Mouse (Mus musculus) hematopoietic multipotent progenitor cell, adult 10-12 weeks (in vitro differentiated cells): Measurements from ENCODE around the gene Mrps7. TPM values are rescaled to one million over a fixed set of nuclear protein-coding genes. Genes with fewer than 3 reads are reported as not detected.

Experiments
- polyA plus RNA-seq: library from polyadenylated mRNA; stranded (reverse); fragments of >175 nt; gene quantifications from 2 replicates; pipeline ENCODE4 v1.2.3, GENCODE M21; 2012; ENCODE audit warnings: low replicate concordance

Gene Mrps7
- polyA plus RNA-seq = 21.2 and 30.2 TPM in 2 replicates

GRCm38 (mm10) chr11:115603476-115604303 is at the start of gene Mrps7, which contains the start of gene Gga3:
Mrps7 (plus strand) TSS chr11:115603925.
Gga3 (minus strand) TSS chr11:115604051.

GRCm38 (mm10) chr11:115564064-115564809 is 39.5 kb upstream of the Mrps7 start, which contains the start of gene Nup85:
Nup85 (plus strand) TSS chr11:115564434.

GRCm38 (mm10) chr11:115612410-115613137 is 8.8 kb downstream of the Mrps7 start, which contains the start of gene Mif4gd:
Mif4gd (minus strand) TSS chr11:115612969.

GRCm38 (mm10) chr11:115627705-115628464 is 24.2 kb downstream of the Mrps7 start, which contains the start of gene Slc25a19:
Slc25a19 (minus strand) TSS chr11:115628295.

Other genes starting within 250 kb of the Mrps7 start
- 9.7 and 10.9 TPM in 2 replicates for gene Hid1, start 236.2 kb upstream of the Mrps7 start, polyA plus RNA-seq
- gene Cdr2l, start 222.0 kb upstream of the Mrps7 start, polyA plus RNA-seq = 0.38 and 0.57 TPM in 2 replicates
- 47.1 and 50.2 TPM in 2 replicates for gene Mrpl58, start 200.2 kb upstream of the Mrps7 start, polyA plus RNA-seq
- 10.1 and 103 TPM in 2 replicates for gene Atp5h, start 184.0 kb upstream of the Mrps7 start, polyA plus RNA-seq
- gene Kctd2, start 183.8 kb upstream of the Mrps7 start, polyA plus RNA-seq = 29.7 and 94.9 TPM in 2 replicates
- 0.07 TPM in 1 of 2 replicates, not detected in the other for gene Trim80, start 163.4 kb upstream of the Mrps7 start, polyA plus RNA-seq
- gene Slc16a5, start 141.5 kb upstream of the Mrps7 start, polyA plus RNA-seq = 5.6 and 10.2 TPM in 2 replicates
- gene Armc7, start 128.3 kb upstream of the Mrps7 start, polyA plus RNA-seq = 137 and 301 TPM in 2 replicates
- 133 and 179 TPM in 2 replicates for gene Nt5c, start 112.1 kb upstream of the Mrps7 start, polyA plus RNA-seq
- gene Jpt1, start 89.5 kb upstream of the Mrps7 start, polyA plus RNA-seq = 264 and 267 TPM in 2 replicates
- 92.3 and 235 TPM in 2 replicates for gene Sumo2, start 67.6 kb upstream of the Mrps7 start, polyA plus RNA-seq
- 7.0 and 16.9 TPM in 2 replicates for gene Nup85, start 39.5 kb upstream of the Mrps7 start, polyA plus RNA-seq
- 106 and 161 TPM in 2 replicates for gene Gga3, start 126 bp downstream of the Mrps7 start, polyA plus RNA-seq
- 92.1 and 155 TPM in 2 replicates for gene Mif4gd, start 9.0 kb downstream of the Mrps7 start, polyA plus RNA-seq
- 71.6 and 118 TPM in 2 replicates for gene Slc25a19, start 24.4 kb downstream of the Mrps7 start, polyA plus RNA-seq
- gene Grb2, start 104.7 kb downstream of the Mrps7 start, polyA plus RNA-seq = 109 and 136 TPM in 2 replicates
- 59.6 and 65.3 TPM in 2 replicates for gene Tmem94, start 161.5 kb downstream of the Mrps7 start, polyA plus RNA-seq
- gene Caskin2, start 209.7 kb downstream of the Mrps7 start, polyA plus RNA-seq = 11.7 and 18.4 TPM in 2 replicates
- gene Tsen54, start 210.8 kb downstream of the Mrps7 start, polyA plus RNA-seq = 40.7 and 86.6 TPM in 2 replicates
- gene Llgl2, start 220.1 kb downstream of the Mrps7 start, polyA plus RNA-seq = 57.0 and 71.0 TPM in 2 replicates